Mouse (Mus musculus) right cerebral cortex, postnatal 14 days (tissue): ENCODE data around the gene Gm10647.
"Not testable (repeated sequence)": the region's sequence is repeated elsewhere in the genome, so short reads cannot be mapped to it uniquely, and the experiment has no call there.

ENCODE experiments used
- DNase-seq: peaks from one replicate; pipeline ENCODE4 v3.0.0; 2022

Gene Gm10647

DNA sequence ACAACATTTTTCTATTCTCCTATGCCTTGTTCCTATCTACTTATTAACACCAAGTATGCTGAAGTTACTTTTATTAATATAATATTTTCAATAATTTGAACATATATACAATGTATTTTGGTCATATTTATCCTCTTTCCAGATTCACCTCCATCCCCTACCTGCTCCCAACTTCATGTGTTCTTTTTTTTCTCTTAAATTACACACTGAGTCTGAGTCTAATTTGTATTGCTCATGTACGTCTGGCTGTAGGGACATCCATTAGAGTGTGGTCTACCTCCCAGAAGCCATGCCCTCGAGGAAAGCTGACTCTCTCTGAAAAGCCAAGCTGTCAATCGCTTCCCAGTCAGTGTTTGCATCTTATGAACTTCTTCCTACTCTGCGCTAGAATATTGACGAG is at the start of gene Gm10647:
TSS of gene Gm10647 (plus strand) at position 301 of the 400 bp plus-strand sequence.
- no peak for DNase-seq

DNA sequence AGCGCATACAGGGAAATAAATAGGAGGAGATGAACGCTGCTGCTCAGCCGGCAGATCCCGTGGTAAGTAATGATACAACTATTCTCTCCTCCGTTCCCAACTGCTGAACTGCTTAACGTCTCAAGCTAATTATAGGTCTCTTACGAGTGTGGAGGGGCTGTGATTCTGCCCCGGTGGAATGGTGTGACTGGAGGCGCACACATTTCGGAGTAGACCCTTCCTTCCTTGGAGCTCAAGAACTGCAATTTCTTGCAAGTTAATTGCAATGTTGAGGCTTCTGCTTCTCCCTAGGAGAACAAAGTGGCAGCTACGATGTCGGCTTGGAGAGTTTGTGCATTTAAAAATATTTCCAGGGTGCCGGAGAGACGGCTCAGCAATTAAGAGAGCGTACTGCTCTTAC is 48.4 kb upstream of the Gm10647 start:
- DNase-seq: no peak

DNA sequence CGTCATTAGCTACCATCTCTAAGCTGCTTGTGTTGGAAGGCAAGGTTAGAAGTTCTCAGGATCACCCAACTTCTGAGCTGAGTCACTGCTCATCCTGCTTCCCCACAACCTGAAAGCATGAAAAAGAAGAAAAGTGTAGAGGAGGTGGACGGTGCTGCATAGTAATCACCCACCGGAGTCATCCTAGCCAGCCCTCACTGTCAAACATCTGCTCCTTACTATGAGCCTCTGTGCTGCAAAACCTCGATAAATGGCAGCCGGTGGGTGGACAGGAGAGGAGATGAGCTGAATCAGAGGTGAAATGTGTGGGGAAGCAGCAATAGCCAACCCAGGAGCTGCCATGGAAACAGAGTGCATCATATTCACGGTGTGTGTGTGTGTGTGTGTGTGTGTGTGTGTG is 44.0 kb upstream of the Gm10647 start:
- DNase-seq: no peak

DNA sequence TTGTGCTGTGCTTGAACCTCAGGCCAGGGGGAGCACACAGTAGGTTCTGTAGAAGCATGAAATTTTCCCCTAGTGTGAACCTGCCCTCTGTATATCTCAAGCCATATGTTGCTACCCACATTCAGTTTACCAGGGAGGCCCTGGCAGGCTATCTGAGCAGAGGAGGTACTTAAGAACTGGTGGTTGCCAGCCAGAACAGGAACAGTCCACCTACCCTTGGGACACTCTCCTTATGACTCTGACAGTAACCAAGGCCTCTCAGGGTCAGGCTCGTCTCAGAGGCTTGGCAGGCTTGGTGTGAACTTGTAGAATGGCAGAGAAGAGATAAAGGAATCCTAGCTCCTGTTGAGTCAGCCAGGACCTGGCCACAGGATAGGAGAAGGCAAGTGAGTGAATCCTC is 35.8 kb upstream of the Gm10647 start:
- no peak for DNase-seq

DNA sequence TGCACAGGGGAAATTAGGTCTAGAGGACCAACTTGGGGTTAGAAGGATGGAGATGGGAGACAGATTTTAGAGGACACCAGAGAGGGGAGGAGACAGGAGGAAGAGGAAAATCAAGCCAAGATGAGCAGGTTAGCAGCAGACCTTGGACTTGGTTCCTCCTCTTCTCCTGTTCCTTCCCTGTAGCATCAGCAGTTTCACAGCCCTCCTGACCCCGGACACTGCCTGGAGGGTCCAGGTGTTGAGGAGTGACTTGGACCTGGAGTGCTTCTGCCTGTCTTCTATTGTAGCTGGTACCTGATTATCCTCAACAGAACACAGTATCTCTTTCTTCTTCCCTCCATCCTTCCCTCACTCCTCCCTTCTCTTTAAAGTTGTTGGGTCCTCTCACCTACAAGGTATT is 28.1 kb upstream of the Gm10647 start:
- DNase-seq: no peak

DNA sequence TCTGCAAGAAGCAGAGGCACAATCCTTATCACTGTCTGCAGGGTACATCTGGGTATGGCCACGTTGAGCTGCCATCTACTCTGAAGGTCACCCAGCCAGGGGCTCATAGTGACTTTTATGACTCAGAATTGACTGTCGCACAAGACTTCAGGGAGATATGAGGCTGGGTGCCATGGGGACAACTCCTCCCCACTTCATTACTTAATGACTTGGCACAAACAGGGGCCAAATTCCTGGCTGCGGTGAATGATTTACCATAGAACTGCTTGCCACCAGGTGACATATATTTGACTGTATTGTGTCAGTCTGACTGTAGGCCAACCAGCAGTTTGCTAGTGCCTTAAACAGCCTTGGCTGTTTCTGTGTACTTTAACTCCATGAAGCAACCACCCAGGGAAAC is 27.6 kb upstream of the Gm10647 start:
- DNase-seq: no peak

DNA sequence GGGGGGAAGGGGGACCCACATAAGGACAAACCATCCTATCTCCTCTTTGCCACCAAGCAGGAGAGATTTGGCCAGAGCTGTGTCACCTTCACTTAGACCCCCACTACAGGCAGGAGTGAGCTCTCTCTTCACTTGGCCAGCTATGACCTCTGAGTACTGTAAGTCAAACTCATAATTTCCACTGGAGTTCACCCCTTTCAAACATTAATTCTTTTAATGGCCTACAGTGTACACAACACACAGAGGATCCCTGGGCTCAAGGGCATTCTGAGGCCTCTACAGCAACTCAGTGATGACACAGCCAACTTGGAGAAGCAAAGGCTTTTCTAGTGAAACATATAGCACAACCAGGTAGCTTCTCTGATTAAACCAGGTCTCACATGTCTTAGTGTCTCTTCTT is 26.1 kb upstream of the Gm10647 start:
- DNase-seq: no peak

GRCm38 (mm10) chr9:66784552-66784951 is 12.3 kb upstream of the Gm10647 start:
- DNase-seq: not testable (repeated sequence)

DNA sequence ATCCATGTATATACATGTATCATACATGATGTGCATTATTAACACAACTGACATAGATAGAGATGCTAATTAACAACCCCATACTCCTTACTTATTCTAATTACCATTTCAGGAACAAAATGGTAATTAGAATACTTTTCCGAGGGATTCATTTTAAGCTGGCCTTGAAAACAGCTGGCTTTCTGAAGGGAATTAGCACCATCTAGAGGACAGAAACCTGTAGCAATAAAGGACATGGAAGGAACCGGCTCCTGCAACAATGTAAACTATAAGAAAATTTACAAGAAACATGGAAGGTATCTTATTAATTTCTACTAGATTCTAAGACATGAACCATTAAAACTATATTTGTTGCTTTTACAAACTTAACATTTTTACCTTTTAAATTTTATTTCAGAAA is 9.0 kb upstream of the Gm10647 start:
- no peak for DNase-seq

- no peak for DNase-seq
Measured at GRCm38 (mm10) chr9:66794629-66795463, 2.0 kb upstream of the Gm10647 start.

GRCm38 (mm10) chr9:66795464-66796324 is 1.1 kb upstream of the Gm10647 start, which contains the start of gene Aph1b:
TSS of gene Aph1b (minus strand) at chr9:66795490.
- peak; percentile 90 for DNase-seq

GRCm38 (mm10) chr9:66801947-66802346 is 5.1 kb downstream of the Gm10647 start:
- DNase-seq: no peak

- DNase-seq: not testable (repeated sequence)
Measured at GRCm38 (mm10) chr9:66805951-66806350, 9.1 kb downstream of the Gm10647 start.

- no peak for DNase-seq
Measured at GRCm38 (mm10) chr9:66813392-66813791, 16.6 kb downstream of the Gm10647 start.

DNA sequence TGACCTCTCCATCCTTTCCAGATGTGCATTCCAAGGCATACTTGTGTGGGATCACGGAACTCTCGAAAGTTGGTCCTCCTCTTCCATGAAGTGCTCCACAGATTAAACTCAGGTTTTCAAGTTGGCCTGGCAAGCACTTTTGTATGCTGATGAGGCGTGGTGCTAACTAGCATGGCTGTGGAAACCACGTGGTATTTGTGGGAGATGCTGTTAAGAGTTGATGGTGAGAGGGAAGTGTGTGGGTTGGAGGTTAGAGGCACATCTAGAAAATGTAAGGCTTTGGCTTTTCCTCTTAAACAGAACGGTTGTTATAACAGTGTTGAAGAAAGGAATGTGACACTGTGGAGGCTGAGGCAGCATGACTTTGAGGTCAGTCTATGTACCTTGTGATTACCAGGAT is 24.2 kb downstream of the Gm10647 start:
- no peak for DNase-seq

DNA sequence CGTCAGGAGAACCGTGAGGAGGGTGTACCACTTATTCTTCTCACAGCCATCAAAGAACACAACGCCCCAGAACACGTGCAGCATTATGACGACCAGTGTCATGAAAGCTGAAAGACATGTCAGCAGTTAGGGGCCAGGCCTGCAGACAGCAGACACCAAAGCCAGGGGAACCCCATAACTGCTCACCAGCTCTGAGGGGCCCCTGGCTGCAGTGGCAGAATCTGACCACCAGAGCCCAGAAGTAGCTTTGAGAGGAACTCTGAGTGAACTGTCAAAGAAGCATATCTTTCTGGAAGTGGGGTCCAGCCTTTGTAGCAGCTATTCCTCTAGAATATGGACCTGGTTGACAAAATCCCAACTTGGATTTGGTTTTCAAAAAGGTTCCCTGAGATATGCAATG is 25.4 kb downstream of the Gm10647 start:
- DNase-seq: not testable (repeated sequence)

- DNase-seq: no peak
Measured at GRCm38 (mm10) chr9:66825990-66826389, 29.2 kb downstream of the Gm10647 start.

DNA sequence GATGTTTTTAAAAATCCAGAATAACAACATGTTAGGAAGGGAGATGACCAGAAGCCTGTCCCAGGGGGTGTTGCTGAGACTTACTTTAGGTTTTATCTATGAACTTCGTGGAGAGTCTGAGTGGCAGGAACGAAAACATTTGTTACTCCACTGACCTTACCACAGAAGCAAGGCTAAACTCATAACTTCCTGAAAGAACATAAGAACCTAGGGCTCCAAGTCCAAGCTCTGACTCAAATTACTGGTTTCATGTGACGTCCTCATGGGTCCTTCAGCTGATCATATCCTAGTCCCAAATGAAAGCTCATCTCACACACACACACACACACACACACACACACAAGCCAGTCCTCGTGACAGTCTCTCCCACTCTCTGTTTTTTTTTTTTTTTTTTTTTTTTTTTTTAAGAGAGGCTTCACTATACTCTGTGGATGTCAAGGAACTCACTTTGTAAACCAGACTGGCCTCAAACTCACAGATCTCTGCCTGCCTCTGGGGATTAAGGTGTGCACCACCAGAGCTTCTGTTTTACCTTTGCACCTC is 35.6 kb downstream of the Gm10647 start:
- no peak for DNase-seq

- DNase-seq: no peak
Measured at GRCm38 (mm10) chr9:66833851-66834250, 37.0 kb downstream of the Gm10647 start.

GRCm38 (mm10) chr9:66834318-66835096 is 37.7 kb downstream of the Gm10647 start, which contains the start of gene Aph1c:
TSS of gene Aph1c (minus strand) at chr9:66834726.
- DNase-seq: peak; percentile 98

DNA sequence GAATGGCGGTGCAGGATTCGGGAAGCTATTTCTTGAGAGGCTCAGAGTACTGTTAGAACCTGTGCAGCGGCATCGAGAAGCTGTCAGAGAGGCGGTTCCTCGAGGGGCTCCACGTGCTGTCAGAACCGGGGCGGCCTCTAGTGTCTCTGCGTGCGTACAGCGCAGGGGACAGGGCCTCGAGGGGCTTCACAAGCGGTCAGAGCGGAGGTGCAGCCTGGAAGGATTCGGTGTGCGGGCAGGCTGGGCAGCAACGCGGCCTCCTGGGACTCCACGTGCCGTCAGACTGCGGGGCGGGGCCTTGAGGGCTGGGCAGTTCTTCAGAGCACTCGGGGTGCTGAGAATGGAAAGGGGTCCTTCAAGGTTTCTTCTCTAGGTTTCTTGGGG is 38.2 kb downstream of the Gm10647 start:
- DNase-seq: peak; percentile 50

GRCm38 (mm10) chr9:66846822-66847221 is 50.0 kb downstream of the Gm10647 start:
- DNase-seq: no peak
